Mouse (Mus musculus): ENCODE data around the gene Prr5.

- no peak for TF ChIP-seq CTCF (IDR thresholded peaks at IDR 0.05; ENCODE audit: low read depth, low read length)
- no peak for TF ChIP-seq GATA1 (IDR thresholded peaks at IDR 0.05; ENCODE audit: borderline replicate concordance, low read length)
- no peak for TF ChIP-seq TAL1 (conservative IDR thresholded peaks at IDR 0.05; ENCODE audit: low read depth, low read length)
These were observed 30.9 kb downstream of the Prr5 start for GRCm38 (mm10) chr15:84700147-84700794.
